Mouse (Mus musculus): ENCODE results near the gene Cox6b2. TPM values are rescaled to one million over a fixed set of nuclear protein-coding genes. Genes with fewer than 3 reads are reported as not detected.

The Cox6b2 gene
- polyA plus RNA-seq, 1 experiment from 2014 or later: 42.1 TPM

DNA sequence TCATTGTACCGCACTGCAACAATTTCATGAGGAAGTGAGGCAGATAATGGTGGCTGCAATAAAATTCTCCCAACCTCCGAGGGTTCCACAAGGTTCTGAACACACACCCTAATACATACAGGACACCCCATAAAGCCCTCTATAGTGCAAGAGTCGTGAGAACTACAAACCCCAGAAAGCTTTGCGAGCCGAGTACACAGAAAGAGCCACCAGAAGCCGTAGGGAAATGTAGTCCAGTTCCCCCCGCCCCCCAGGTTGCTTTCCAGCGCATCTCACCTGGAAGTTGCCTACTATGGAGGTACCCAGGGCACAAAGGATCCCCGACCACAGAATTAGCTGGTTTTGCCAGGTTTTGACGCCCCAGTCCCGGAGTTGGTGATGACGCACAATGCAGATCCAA lies 29.4 kb downstream of the Cox6b2 start:
- no peaks in the 10 kb centered on the region for H3K36me3 ChIP-seq (replicated peaks; ENCODE audit: control insufficient read depth, insufficient read depth, low read depth, low read length)
- H3K4me3 ChIP-seq (ENCODE audit: low read depth, low read length): 0 out of 2 replicates have a peak overlapping the region, but pooled peaks have one; percentile 12
- H3K4me1 ChIP-seq (ENCODE audit: control insufficient read depth, insufficient read depth, low read length): no peaks in the 10 kb centered on the region
- peak overlapping the region; percentile 25; the same call in 1 of the 2 replicates for H3K4me2 ChIP-seq (ENCODE audit: low read depth, low read length)
- H3K27me3 ChIP-seq (ENCODE audit: control insufficient read depth, insufficient read depth, low read length): no peaks in the 10 kb centered on the region
- no peak overlapping the region for H3K27ac ChIP-seq (replicated peaks; ENCODE audit: low read depth, low read length)
- DNase-seq (ENCODE audit: low spot score) (peak; percentile 45), ATAC-seq (replicated peaks; ENCODE audit: insufficient number of reproducible peaks, low FRiP score, low TSS enrichment, low read depth) (no peak)
- WGBS: 37% methylated on average over 12 of the region's 12 CpGs
- H3K9me3 ChIP-seq (replicated peaks; ENCODE audit: control insufficient read depth, low read length): no peaks in the 10 kb centered on the region
- H3K9ac ChIP-seq (replicated peaks; ENCODE audit: low read length): no peak overlapping the region

DNA sequence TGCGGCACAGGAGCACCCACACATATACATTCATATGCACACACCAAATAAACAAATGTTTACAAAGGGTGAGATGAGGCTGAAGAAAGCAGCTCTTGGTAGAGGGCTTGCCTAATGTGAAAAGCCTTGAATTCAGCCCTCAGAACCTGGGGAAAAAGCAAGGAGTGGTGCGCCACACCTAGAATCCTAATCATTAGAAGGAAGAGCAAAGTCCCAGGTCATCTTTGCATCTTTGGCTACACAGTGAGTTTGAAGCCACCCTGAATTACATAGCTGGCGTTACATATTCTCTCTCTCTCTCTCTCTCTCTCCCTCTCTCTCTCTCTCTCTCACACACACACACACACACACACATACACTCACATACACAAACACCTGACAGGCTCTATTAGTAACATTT lies 33.6 kb downstream of the Cox6b2 start:
- 92% methylated on average over 3 of the region's 3 CpGs for WGBS
- no peaks in the 10 kb centered on the region for H3K4me1 ChIP-seq (ENCODE audit: control insufficient read depth, insufficient read depth, low read length)
- no peak for ATAC-seq (replicated peaks; ENCODE audit: insufficient number of reproducible peaks, low FRiP score, low TSS enrichment, low read depth)
- no peaks in the 10 kb centered on the region; the same call in none of the 2 replicates for H3K36me3 ChIP-seq (replicated peaks; ENCODE audit: control insufficient read depth, insufficient read depth, low read depth, low read length)
- H3K9me3 ChIP-seq (replicated peaks; ENCODE audit: control insufficient read depth, low read length): no peaks in the 10 kb centered on the region
- H3K4me2 ChIP-seq (ENCODE audit: low read depth, low read length): no peak overlapping the region
- no peak for DNase-seq (ENCODE audit: low spot score)
- no peak overlapping the region for H3K27ac ChIP-seq (replicated peaks; ENCODE audit: low read depth, low read length)
- no peak overlapping the region for H3K9ac ChIP-seq (replicated peaks; ENCODE audit: low read length)
- H3K4me3 ChIP-seq (ENCODE audit: low read depth, low read length): no peak overlapping the region
- no peaks in the 10 kb centered on the region for H3K27me3 ChIP-seq (ENCODE audit: control insufficient read depth, insufficient read depth, low read length)

DNA sequence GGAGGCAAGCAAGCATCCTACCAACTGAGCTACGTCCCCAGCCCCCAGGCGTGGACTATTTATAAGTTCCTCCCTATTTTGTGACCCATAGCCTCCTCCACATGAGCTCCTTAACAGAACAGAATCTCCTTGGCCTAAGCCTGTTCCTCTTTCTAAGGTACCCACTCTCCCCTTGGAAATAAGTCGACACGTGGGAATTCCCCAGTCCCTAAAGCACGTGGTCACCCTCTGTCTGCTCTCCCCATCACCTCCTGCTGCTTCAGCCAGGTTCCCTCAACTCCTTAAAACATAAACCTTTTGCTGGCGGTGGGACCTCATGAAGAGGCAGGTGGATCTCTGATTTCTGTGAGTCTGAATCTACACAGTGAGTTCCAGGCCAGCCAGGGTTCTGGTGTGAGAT lies 35.9 kb downstream of the Cox6b2 start:
- Histone ChIP-seq H3K36me3 (replicated peaks; ENCODE audit: control insufficient read depth, insufficient read depth, low read depth, low read length) (peaks cover 6% of the 10 kb centered on the region), H3K4me2 (ENCODE audit: low read depth, low read length) (no peak overlapping the region), H3K27me3 (ENCODE audit: control insufficient read depth, insufficient read depth, low read length) (no peaks in the 10 kb centered on the region), H3K27ac (replicated peaks; ENCODE audit: low read depth, low read length) (no peak overlapping the region), H3K9me3 (replicated peaks; ENCODE audit: control insufficient read depth, low read length) (no peaks in the 10 kb centered on the region), H3K4me3 (ENCODE audit: low read depth, low read length) (no peak overlapping the region), H3K4me1 (ENCODE audit: control insufficient read depth, insufficient read depth, low read length) (no peaks in the 10 kb centered on the region), H3K9ac (replicated peaks; ENCODE audit: low read length) (no peak overlapping the region)
- DNase-seq (ENCODE audit: low spot score) (no peak), ATAC-seq (replicated peaks; ENCODE audit: insufficient number of reproducible peaks, low FRiP score, low TSS enrichment, low read depth) (no peak)
- WGBS: 74% methylated on average over 6 of the region's 6 CpGs

DNA sequence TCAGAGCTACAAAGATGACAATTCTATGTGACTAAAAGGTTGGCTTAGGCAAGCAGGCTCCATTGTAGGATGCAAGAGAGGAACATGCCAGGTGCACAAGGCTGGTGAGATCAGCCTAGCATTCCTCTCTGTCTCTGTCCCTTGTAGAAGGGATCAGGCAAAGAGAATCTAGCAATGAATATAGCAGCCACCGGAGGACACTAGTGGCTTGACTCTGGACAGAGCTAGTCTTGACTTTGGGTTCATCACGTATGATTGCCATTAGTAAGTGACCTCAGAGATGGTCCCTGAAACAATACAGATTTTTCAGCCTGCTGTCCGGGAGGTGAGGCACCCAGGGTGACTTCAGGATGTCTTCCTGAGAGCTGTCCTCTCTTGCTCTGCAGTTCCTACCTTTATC lies 40.3 kb downstream of the Cox6b2 start:
- no peaks in the 10 kb centered on the region for H3K9me3 ChIP-seq (replicated peaks; ENCODE audit: control insufficient read depth, low read length)
- H3K4me2 ChIP-seq (ENCODE audit: low read depth, low read length): no peak overlapping the region
- ATAC-seq (replicated peaks; ENCODE audit: insufficient number of reproducible peaks, low FRiP score, low TSS enrichment, low read depth) (no peak), DNase-seq (ENCODE audit: low spot score) (no peak)
- no peak overlapping the region for H3K27ac ChIP-seq (replicated peaks; ENCODE audit: low read depth, low read length)
- no peak overlapping the region for H3K9ac ChIP-seq (replicated peaks; ENCODE audit: low read length)
- 82% methylated on average over 3 of the region's 3 CpGs for WGBS
- no peaks in the 10 kb centered on the region for H3K4me1 ChIP-seq (ENCODE audit: control insufficient read depth, insufficient read depth, low read length)
- peaks cover 9% of the 10 kb centered on the region for H3K36me3 ChIP-seq (replicated peaks; ENCODE audit: control insufficient read depth, insufficient read depth, low read depth, low read length)
- no peak overlapping the region for H3K4me3 ChIP-seq (ENCODE audit: low read depth, low read length)
- no peaks in the 10 kb centered on the region for H3K27me3 ChIP-seq (ENCODE audit: control insufficient read depth, insufficient read depth, low read length)

DNA sequence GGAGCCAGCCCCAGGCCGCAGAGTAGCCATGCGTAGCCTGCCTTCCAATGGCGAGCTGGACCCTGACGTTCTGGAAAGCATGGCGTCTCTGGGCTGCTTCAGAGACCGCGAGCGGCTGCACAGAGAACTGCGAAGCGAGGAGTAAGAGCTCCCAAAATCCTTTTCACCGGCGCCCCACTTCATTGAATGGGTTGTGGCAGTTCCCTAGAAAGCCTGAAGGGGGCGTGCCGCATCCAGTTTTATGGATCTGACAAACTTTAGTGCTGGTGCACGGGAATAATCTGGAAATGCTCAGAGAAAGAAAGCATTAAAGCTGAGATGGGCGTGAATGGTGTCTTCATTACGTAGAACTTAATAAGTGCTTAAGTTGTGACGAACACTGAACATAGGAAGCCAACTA lies 47.8 kb downstream of the Cox6b2 start:
- Histone ChIP-seq H3K4me3 (ENCODE audit: low read depth, low read length) (no peak overlapping the region), H3K4me1 (ENCODE audit: control insufficient read depth, insufficient read depth, low read length) (no peaks in the 10 kb centered on the region), H3K9ac (replicated peaks; ENCODE audit: low read length) (no peak overlapping the region; the same call in 1 of the 2 replicates), H3K9me3 (replicated peaks; ENCODE audit: control insufficient read depth, low read length) (no peaks in the 10 kb centered on the region), H3K4me2 (ENCODE audit: low read depth, low read length) (no peak overlapping the region), H3K27ac (replicated peaks; ENCODE audit: low read depth, low read length) (no peak overlapping the region), H3K36me3 (replicated peaks; ENCODE audit: control insufficient read depth, insufficient read depth, low read depth, low read length) (peaks cover 2% of the 10 kb centered on the region), H3K27me3 (ENCODE audit: control insufficient read depth, insufficient read depth, low read length) (no peaks in the 10 kb centered on the region)
- 41% methylated on average over 18 of the region's 18 CpGs for WGBS
- DNase-seq (ENCODE audit: low spot score) (peak; percentile 49), ATAC-seq (replicated peaks; ENCODE audit: insufficient number of reproducible peaks, low FRiP score, low TSS enrichment, low read depth) (no peak)

DNA sequence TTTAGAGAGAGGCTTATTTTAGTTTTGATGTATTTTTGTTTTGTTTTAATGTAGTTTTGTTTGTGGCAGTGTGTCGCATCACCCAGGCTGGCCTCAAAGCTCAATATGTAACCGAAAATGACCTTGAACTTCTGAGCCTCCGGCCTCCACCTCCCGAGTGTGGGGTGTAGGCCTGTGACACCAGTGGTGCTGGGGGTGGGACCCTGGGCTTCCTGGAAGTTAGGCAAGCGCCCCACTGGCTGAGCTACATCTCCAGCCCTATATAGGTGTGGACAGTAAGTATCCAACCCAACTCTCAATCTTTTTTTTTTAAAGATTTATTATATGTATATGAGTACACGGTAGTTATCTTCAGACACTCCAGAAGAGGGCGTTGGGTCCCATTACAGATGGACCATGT lies 49.7 kb downstream of the Cox6b2 start:
- H3K9ac ChIP-seq (replicated peaks; ENCODE audit: low read length): no peak overlapping the region
- no peaks in the 10 kb centered on the region for H3K27me3 ChIP-seq (ENCODE audit: control insufficient read depth, insufficient read depth, low read length)
- DNase-seq (ENCODE audit: low spot score) (no peak), ATAC-seq (replicated peaks; ENCODE audit: insufficient number of reproducible peaks, low FRiP score, low TSS enrichment, low read depth) (no peak; the same call in 1 of the 2 replicates)
- no peak overlapping the region for H3K4me2 ChIP-seq (ENCODE audit: low read depth, low read length)
- WGBS: 94% methylated on average over 7 of the region's 7 CpGs
- H3K4me1 ChIP-seq (ENCODE audit: control insufficient read depth, insufficient read depth, low read length): no peaks in the 10 kb centered on the region
- H3K4me3 ChIP-seq (ENCODE audit: low read depth, low read length): no peak overlapping the region
- H3K27ac ChIP-seq (replicated peaks; ENCODE audit: low read depth, low read length): no peak overlapping the region; the same call in 1 of the 2 replicates
- H3K36me3 ChIP-seq (replicated peaks; ENCODE audit: control insufficient read depth, insufficient read depth, low read depth, low read length): no peaks in the 10 kb centered on the region; the same call in none of the 2 replicates
- H3K9me3 ChIP-seq (replicated peaks; ENCODE audit: control insufficient read depth, low read length): no peaks in the 10 kb centered on the region

DNA sequence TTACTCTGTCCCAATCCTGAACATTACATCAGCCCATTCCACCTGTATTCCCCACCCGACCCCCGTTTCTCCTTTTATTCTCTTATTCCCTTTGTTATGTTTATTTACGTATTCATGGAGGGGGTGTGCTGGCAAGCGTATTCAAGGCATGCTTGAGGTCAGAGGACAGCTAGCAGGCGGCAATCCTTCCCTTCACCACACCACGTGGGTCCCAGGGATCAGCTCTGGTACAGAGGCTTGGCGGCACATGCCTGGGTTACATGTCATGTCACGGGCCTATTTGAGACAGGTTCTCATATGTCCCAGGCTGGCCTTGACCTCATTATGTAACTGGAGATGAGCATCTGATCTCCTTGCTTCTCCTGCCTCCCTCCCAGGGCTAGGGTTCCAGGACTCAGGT lies 50.6 kb downstream of the Cox6b2 start:
- no peaks in the 10 kb centered on the region for H3K4me1 ChIP-seq (ENCODE audit: control insufficient read depth, insufficient read depth, low read length)
- no peak overlapping the region for H3K9ac ChIP-seq (replicated peaks; ENCODE audit: low read length)
- H3K36me3 ChIP-seq (replicated peaks; ENCODE audit: control insufficient read depth, insufficient read depth, low read depth, low read length): peaks cover 2% of the 10 kb centered on the region
- no peak; the same call in 1 of the 2 replicates for ATAC-seq (replicated peaks; ENCODE audit: insufficient number of reproducible peaks, low FRiP score, low TSS enrichment, low read depth)
- no peak overlapping the region for H3K4me2 ChIP-seq (ENCODE audit: low read depth, low read length)
- H3K27ac ChIP-seq (replicated peaks; ENCODE audit: low read depth, low read length): no peak overlapping the region
- no peak overlapping the region for H3K4me3 ChIP-seq (ENCODE audit: low read depth, low read length)
- DNase-seq (ENCODE audit: low spot score): peak; percentile 54
- no peaks in the 10 kb centered on the region for H3K27me3 ChIP-seq (ENCODE audit: control insufficient read depth, insufficient read depth, low read length)
- WGBS: 23% methylated on average over 8 of the region's 8 CpGs
- H3K9me3 ChIP-seq (replicated peaks; ENCODE audit: control insufficient read depth, low read length): no peaks in the 10 kb centered on the region

Measured in embryonic facial prominence, embryonic 11.5 days (tissue).